Mouse (Mus musculus) liver, embryonic 14.5 days (tissue): ENCODE measurements around the gene Pqlc3. TPM values are rescaled to one million over a fixed set of nuclear protein-coding genes. Genes with fewer than 3 reads are reported as not detected.
A peak's percentile ranks its signal among the peaks of the same experiment; 100 is the strongest.

Experiments used
- ATAC-seq: fragments of 200-750 bp; cut with Nextera tagmentation; 2 replicates; pipeline ENCODE4 v1.8.0; 2017; ENCODE audit warnings: moderate number of reproducible peaks, mild to moderate bottlenecking, moderate library complexity; ENCODE audit not compliant: insufficient read depth
- DNase-seq, 3 experiments: peaks; one replicate each; pipeline ENCODE4 v3.0.0-alpha.2; 2012 to 2013; ENCODE audit warnings: low read depth in 3 of 3, low spot score in 3 of 3
- H3K27ac ChIP-seq: fragments of 300-500 bp; sonication (generic); 2 replicates; pipeline ENCODE4 v1.5.1; 2014; ENCODE audit warnings: moderate library complexity, mild to moderate bottlenecking, control low read depth, inconsistent platforms
- H3K27me3 ChIP-seq: fragments of 300-500 bp; sonication (generic); 2 replicates; pipeline ENCODE4 v1.6.1; 2014; ENCODE audit warnings: mild to moderate bottlenecking, low read length, moderate library complexity; ENCODE audit not compliant: control insufficient read depth, insufficient read depth
- H3K36me3 ChIP-seq: fragments of 300-500 bp; sonication (generic); replicated peaks from 2 replicates; pipeline ENCODE4 v1.6.1; 2014; ENCODE audit warnings: low read depth; ENCODE audit not compliant: control insufficient read depth, insufficient read depth
- H3K4me1 ChIP-seq, 2 experiments: fragments of 200-500 bp in 1 of 2; fragments of 300-500 bp in 1 of 2; sonication (generic) in 1 of 2; replicated peaks; 2 replicates each; pipeline ENCODE4 v1.6.1; 2012 to 2014; ENCODE audit warnings: antibody characterized with exemption in 1 of 2, inconsistent platforms in 1 of 2, low read length in 1 of 2; ENCODE audit not compliant: control insufficient read depth in 2 of 2, insufficient read depth in 2 of 2
- H3K4me2 ChIP-seq: fragments of 300-500 bp; sonication (generic); 2 replicates; pipeline ENCODE4 v1.6.1; 2014; ENCODE audit warnings: low read depth, mild to moderate bottlenecking, control low read depth, moderate library complexity
- H3K4me3 ChIP-seq, 2 experiments: fragments of 200-500 bp in 1 of 2; fragments of 300-500 bp in 1 of 2; sonication (generic) in 1 of 2; 2 replicates each; pipeline ENCODE4 v1.5.1; 2012 to 2014; ENCODE audit warnings: low read depth in 2 of 2, low read length in 2 of 2, mild to moderate bottlenecking in 2 of 2, control low read depth in 1 of 2, inconsistent platforms in 1 of 2, moderate library complexity in 1 of 2; ENCODE audit not compliant: insufficient read depth in 1 of 2
- H3K9ac ChIP-seq: fragments of 300-500 bp; sonication (generic); replicated peaks from 2 replicates; pipeline ENCODE4 v1.6.1; 2014; ENCODE audit warnings: mild to moderate bottlenecking, control low read depth, moderate library complexity
- H3K9me3 ChIP-seq: fragments of 300-500 bp; sonication (generic); 2 replicates; pipeline ENCODE4 v1.6.1; 2016; ENCODE audit warnings: low read length, mixed read lengths; ENCODE audit not compliant: control insufficient read depth
- CTCF ChIP-seq: IDR thresholded peaks from 2 replicates; pipeline ENCODE4 v1.5.1; 2016; ENCODE audit warnings: antibody characterized with exemption, low read depth, control low read depth
- EP300 ChIP-seq: IDR thresholded peaks from 2 replicates; pipeline ENCODE4 v1.6.1; 2016; ENCODE audit warnings: antibody characterized with exemption, low read depth
- WGBS: fragments of 180-500 bp; shearing (Covaris S2); extraction: QIAGEN DNeasy Blood & Tissue Kit; methylation state at CpG from one replicate; pipeline ENCODE4 v1.1.7; 2014; ENCODE audit not compliant: insufficient replicate concordance; 5-methylcytosine and 5-hydroxymethylcytosine counted together
- polyA plus RNA-seq, 2 experiments: library from polyadenylated mRNA; depleted of rRNA in 1 of 2; stranded (reverse) in 1 of 2; unstranded in 1 of 2; fragments of >200 nt; fragmentation: Nextera tagmentation in 1 of 2; extraction: Ambion mirVana in 1 of 2; gene quantifications; 2 replicates each; pipeline versions ENCODE4 v1.2.1 to v1.2.3; 2012 to 2014

The Pqlc3 gene
- polyA plus RNA-seq (2012; rRNA removed) (3.0 and 3.3 TPM in 2 replicates), polyA plus RNA-seq (2014; fragmentation: Nextera tagmentation; extraction: Ambion mirVana) (4.6 and 5.0 TPM in 2 replicates)

DNA sequence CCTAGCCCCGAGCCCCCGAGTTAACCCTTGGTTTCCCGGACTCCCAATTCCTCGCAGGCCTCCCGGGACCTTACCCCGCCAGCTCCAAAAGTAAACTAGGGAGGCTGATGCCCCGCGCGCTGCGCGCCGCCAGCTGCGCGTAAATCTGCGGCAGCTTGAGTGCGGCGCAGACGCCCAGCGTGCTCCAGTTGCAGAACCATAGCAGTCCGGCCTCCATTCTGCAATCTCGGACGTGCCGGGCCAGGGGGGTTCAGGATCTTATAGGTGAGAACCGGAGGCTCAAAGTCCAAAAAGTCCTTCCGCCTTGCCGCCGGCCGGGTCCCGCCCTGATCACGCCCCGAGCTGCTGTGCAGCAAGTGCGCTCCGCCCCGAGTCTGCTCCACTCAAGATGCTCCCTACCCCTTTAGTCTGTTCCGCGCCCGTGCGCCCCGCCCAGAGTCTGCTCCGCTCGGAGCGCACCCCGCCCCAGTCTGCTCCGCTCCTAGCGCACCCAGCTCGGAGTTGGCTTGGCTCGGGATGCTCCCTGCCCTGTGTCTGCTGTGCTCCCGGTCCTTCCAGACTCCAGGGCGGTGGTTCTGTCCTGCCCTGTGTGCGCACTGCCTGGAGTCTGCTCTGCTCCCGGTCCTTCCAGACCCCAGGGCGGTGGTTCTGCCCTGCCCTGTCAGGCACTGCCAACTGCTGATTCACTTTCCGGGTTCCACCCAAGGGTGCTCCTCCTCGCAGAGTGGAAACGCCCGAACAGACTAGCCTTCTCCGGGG lies at the start of gene Pqlc3:
TSS of gene Pqlc3 (minus strand) at position 670 of the 759 bp plus-strand sequence.
- under 1% methylated on average over 57 of the region's 57 CpGs for WGBS
- Histone ChIP-seq H3K27ac (peak within 1 kb of the TSS; percentile 60), H3K9me3 (no peaks in the 10 kb centered on the region), H3K4me2 (peak within 1 kb of the TSS; percentile 82), H3K9ac (peak within 1 kb of the TSS; percentile 68), H3K27me3 (peaks cover 4% of the 10 kb centered on the region), H3K4me1 (peaks cover 12 to 25% of the 10 kb centered on the region in 2 experiments), H3K36me3 (no peaks in the 10 kb centered on the region), H3K4me3 (peak within 1 kb of the TSS; percentile 60 to 71)
- DNase-seq (peak; percentile 78 to 80 (median 80)), ATAC-seq (peak; percentile 98)
- no peak for TF ChIP-seq EP300
- TF ChIP-seq CTCF = 0 out of 2 replicates have a peak, but pooled peaks have one; percentile 1

- Histone ChIP-seq H3K27me3 (no peaks in the 10 kb centered on the region), H3K4me1 (no peaks in the 10 kb centered on the region), H3K9ac (no peak overlapping the region), H3K27ac (no peak overlapping the region), H3K4me2 (no peak overlapping the region), H3K9me3 (no peaks in the 10 kb centered on the region), H3K4me3 (no peak overlapping the region), H3K36me3 (no peaks in the 10 kb centered on the region)
- TF ChIP-seq CTCF = no peak
- TF ChIP-seq EP300 = no peak
- 50% methylated on average over 1 of the region's 1 CpGs for WGBS
- DNase-seq (no peak), ATAC-seq (no peak)
Observed at GRCm38 (mm10) chr12:17049796-17050195, 49.6 kb upstream of the Pqlc3 start.

- Histone ChIP-seq H3K27me3 (no peaks in the 10 kb centered on the region), H3K9me3 (no peaks in the 10 kb centered on the region), H3K27ac (no peak overlapping the region), H3K4me2 (no peak overlapping the region), H3K9ac (no peak overlapping the region), H3K4me3 (no peak overlapping the region), H3K4me1 (no peaks in the 10 kb centered on the region), H3K36me3 (no peaks in the 10 kb centered on the region)
- TF ChIP-seq CTCF (no peak), EP300 (no peak)
- DNase-seq (no peak), ATAC-seq (no peak)
- 55% methylated on average over 7 of the region's 7 CpGs for WGBS
Observed at GRCm38 (mm10) chr12:17048979-17049612, 48.9 kb upstream of the Pqlc3 start.

- Histone ChIP-seq H3K27me3 (no peaks in the 10 kb centered on the region), H3K36me3 (no peaks in the 10 kb centered on the region), H3K9ac (no peak overlapping the region), H3K4me1 (no peaks in the 10 kb centered on the region), H3K4me2 (no peak overlapping the region), H3K27ac (no peak overlapping the region), H3K4me3 (no peak overlapping the region), H3K9me3 (no peaks in the 10 kb centered on the region)
- DNase-seq (no peak), ATAC-seq (no peak)
- TF ChIP-seq EP300 = no peak
- no peak for TF ChIP-seq CTCF
- WGBS = 50% methylated on average over 5 of the region's 5 CpGs
Observed at GRCm38 (mm10) chr12:17043311-17043710, 43.1 kb upstream of the Pqlc3 start.

DNA sequence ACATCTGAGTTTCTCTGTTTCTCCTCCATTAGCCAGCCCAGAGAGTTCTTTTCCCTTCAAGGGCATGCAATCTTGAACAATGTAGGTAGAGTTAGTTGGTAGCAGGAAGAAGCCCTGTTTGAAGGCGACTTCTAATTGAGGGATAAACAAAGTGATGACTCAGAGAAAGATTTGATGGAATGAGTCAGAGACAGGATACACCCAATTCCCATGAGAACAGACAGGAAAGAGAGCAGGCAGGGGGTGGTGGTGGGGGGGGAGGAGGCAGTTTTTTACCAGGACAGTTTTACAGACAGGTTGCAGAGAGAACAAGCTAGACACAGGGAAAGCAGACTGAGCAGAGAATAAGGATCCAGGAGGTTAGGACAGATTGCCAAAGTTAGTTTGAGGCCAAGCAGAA lies 40.4 kb upstream of the Pqlc3 start:
- Histone ChIP-seq H3K4me1 (no peaks in the 10 kb centered on the region), H3K9ac (no peak overlapping the region), H3K4me3 (no peak overlapping the region), H3K36me3 (no peaks in the 10 kb centered on the region), H3K27me3 (no peaks in the 10 kb centered on the region), H3K9me3 (no peaks in the 10 kb centered on the region), H3K4me2 (no peak overlapping the region), H3K27ac (no peak overlapping the region)
- ATAC-seq = no peak
- TF ChIP-seq EP300 (no peak), CTCF (no peak)
- WGBS = 13% methylated on average over 1 of the region's 1 CpGs
- no peak for DNase-seq
